Mouse (Mus musculus) heart, embryonic 10.5 days (tissue): ENCODE data around the gene Card19. TPM values are rescaled to one million over a fixed set of nuclear protein-coding genes. Genes with fewer than 3 reads are reported as not detected.
A peak's percentile ranks its signal among the peaks of the same experiment; 100 is the strongest.

Experiments
- DNase-seq: peaks from one replicate; pipeline ENCODE4 v3.0.0-alpha.2; 2017; ENCODE audit warnings: low spot score
- H3K27ac ChIP-seq: fragments of 300-500 bp; sonication (generic); 2 replicates; pipeline ENCODE4 v1.5.1; 2016; ENCODE audit warnings: mild to moderate bottlenecking
- H3K27me3 ChIP-seq: fragments of 300-500 bp; sonication (generic); 2 replicates; pipeline ENCODE4 v1.6.1; 2016; ENCODE audit warnings: mild to moderate bottlenecking; ENCODE audit not compliant: poor library complexity, insufficient read depth, severe bottlenecking
- H3K36me3 ChIP-seq: fragments of 300-500 bp; sonication (generic); 2 replicates; pipeline ENCODE4 v1.6.1; 2016; ENCODE audit warnings: mild to moderate bottlenecking, moderate library complexity
- H3K4me1 ChIP-seq: fragments of 300-500 bp; sonication (generic); 2 replicates; pipeline ENCODE4 v1.6.1; 2016; ENCODE audit warnings: mild to moderate bottlenecking
- H3K4me3 ChIP-seq: fragments of 300-500 bp; sonication (generic); 2 replicates; pipeline ENCODE4 v1.5.1; 2016; ENCODE audit warnings: mild to moderate bottlenecking, moderate library complexity
- H3K9me3 ChIP-seq: fragments of 300-500 bp; sonication (generic); 2 replicates; pipeline ENCODE4 v1.6.1; 2016; ENCODE audit warnings: mild to moderate bottlenecking, moderate library complexity
- WGBS: fragments of 180-500 bp; shearing (Covaris S2); methylation state at CpG from one replicate; pipeline ENCODE4 v1.1.7; 2016; 5-methylcytosine and 5-hydroxymethylcytosine counted together
- polyA plus RNA-seq: library from polyadenylated mRNA; unstranded; fragments of >200 nt; fragmentation: Nextera tagmentation; extraction: Ambion mirVana; gene quantifications from 2 replicates; pipeline ENCODE4 v1.2.1, GENCODE M21; 2016

Card19 gene
- polyA plus RNA-seq, 1 experiment from 2014 or later = 52.7 TPM

GRCm38 (mm10) chr13:49200688-49201087, 15.1 kb downstream of the Card19 start:
- DNase-seq = no peak
- H3K27me3 ChIP-seq = no peaks in the 10 kb centered on the region
- no peak overlapping the region for H3K27ac ChIP-seq
- no peaks in the 10 kb centered on the region for H3K9me3 ChIP-seq
- peaks cover 17% of the 10 kb centered on the region for H3K4me1 ChIP-seq
- 83% methylated on average over 13 of the region's 13 CpGs for WGBS
- peaks cover 32% of the 10 kb centered on the region for H3K36me3 ChIP-seq
- H3K4me3 ChIP-seq = no peak overlapping the region

GRCm38 (mm10) chr13:49199891-49200290, 15.9 kb downstream of the Card19 start:
- H3K4me3 ChIP-seq = no peak overlapping the region
- H3K9me3 ChIP-seq = no peaks in the 10 kb centered on the region
- H3K27ac ChIP-seq = no peak overlapping the region
- no peaks in the 10 kb centered on the region for H3K27me3 ChIP-seq
- DNase-seq = no peak
- WGBS = 87% methylated on average over 7 of the region's 7 CpGs
- peaks cover 40% of the 10 kb centered on the region for H3K36me3 ChIP-seq
- H3K4me1 ChIP-seq = peaks cover 13% of the 10 kb centered on the region; the same call in 1 of the 2 replicates

GRCm38 (mm10) chr13:49198734-49199133, 17.1 kb downstream of the Card19 start:
- DNase-seq = no peak
- WGBS = 90% methylated on average over 9 of the region's 9 CpGs
- Histone ChIP-seq H3K9me3 (no peaks in the 10 kb centered on the region), H3K4me1 (peaks cover 13% of the 10 kb centered on the region; the same call in 1 of the 2 replicates), H3K27ac (no peak overlapping the region), H3K4me3 (no peak overlapping the region), H3K36me3 (peaks cover 34% of the 10 kb centered on the region), H3K27me3 (no peaks in the 10 kb centered on the region)

- DNase-seq = no peak
- WGBS = 65% methylated on average over 6 of the region's 6 CpGs
- Histone ChIP-seq H3K27ac (no peak overlapping the region), H3K27me3 (no peaks in the 10 kb centered on the region), H3K9me3 (no peaks in the 10 kb centered on the region), H3K4me1 (peaks cover 23% of the 10 kb centered on the region), H3K4me3 (no peak overlapping the region), H3K36me3 (peaks cover 23% of the 10 kb centered on the region)
These were observed 19.1 kb downstream of the Card19 start for GRCm38 (mm10) chr13:49196766-49197165.

GRCm38 (mm10) chr13:49196211-49196610, 19.6 kb downstream of the Card19 start:
- Histone ChIP-seq H3K27me3 (no peaks in the 10 kb centered on the region), H3K27ac (no peak overlapping the region), H3K36me3 (peaks cover 23% of the 10 kb centered on the region), H3K4me1 (peaks cover 28% of the 10 kb centered on the region), H3K4me3 (no peak overlapping the region), H3K9me3 (no peaks in the 10 kb centered on the region)
- WGBS = 82% methylated on average over 5 of the region's 5 CpGs
- no peak for DNase-seq

- Histone ChIP-seq H3K4me1 (peaks cover 34% of the 10 kb centered on the region), H3K27me3 (no peaks in the 10 kb centered on the region), H3K36me3 (peaks cover 23% of the 10 kb centered on the region), H3K4me3 (no peak overlapping the region), H3K27ac (no peak overlapping the region), H3K9me3 (no peaks in the 10 kb centered on the region)
- DNase-seq = no peak
- WGBS = 88% methylated on average over 7 of the region's 7 CpGs
These were observed 20.2 kb downstream of the Card19 start for GRCm38 (mm10) chr13:49195651-49196050.

GRCm38 (mm10) chr13:49194811-49195210, 21.0 kb downstream of the Card19 start:
- Histone ChIP-seq H3K27ac (no peak overlapping the region), H3K4me3 (no peak overlapping the region), H3K27me3 (no peaks in the 10 kb centered on the region), H3K36me3 (peaks cover 23% of the 10 kb centered on the region), H3K9me3 (no peaks in the 10 kb centered on the region), H3K4me1 (peaks cover 42% of the 10 kb centered on the region)
- DNase-seq = no peak
- 92% methylated on average over 13 of the region's 13 CpGs for WGBS

- no peaks in the 10 kb centered on the region for H3K9me3 ChIP-seq
- peaks cover 54% of the 10 kb centered on the region for H3K4me1 ChIP-seq
- H3K36me3 ChIP-seq = peaks cover 23% of the 10 kb centered on the region
- H3K4me3 ChIP-seq = no peak overlapping the region
- H3K27ac ChIP-seq = no peak overlapping the region
- DNase-seq = no peak
- H3K27me3 ChIP-seq = no peaks in the 10 kb centered on the region
- WGBS = 92% methylated on average over 17 of the region's 17 CpGs
These were observed 22.2 kb downstream of the Card19 start for GRCm38 (mm10) chr13:49193650-49194049.

GRCm38 (mm10) chr13:49192156-49192855, 23.5 kb downstream of the Card19 start:
- Histone ChIP-seq H3K27me3 (no peaks in the 10 kb centered on the region), H3K36me3 (peaks cover 23% of the 10 kb centered on the region), H3K4me3 (no peak overlapping the region), H3K27ac (0 out of 2 replicates have a peak overlapping the region, but pooled peaks have one; percentile 25), H3K4me1 (peaks cover 64% of the 10 kb centered on the region), H3K9me3 (no peaks in the 10 kb centered on the region)
- WGBS = 79% methylated on average over 16 of the region's 16 CpGs
- no peak for DNase-seq

GRCm38 (mm10) chr13:49191673-49192035, 24.2 kb downstream of the Card19 start:
- H3K27ac ChIP-seq = peak overlapping the region; percentile 69
- peaks cover 67% of the 10 kb centered on the region for H3K4me1 ChIP-seq

GRCm38 (mm10) chr13:49190876-49191672, 24.8 kb downstream of the Card19 start:
- Histone ChIP-seq H3K27ac (peak overlapping the region; percentile 69), H3K9me3 (no peaks in the 10 kb centered on the region), H3K4me1 (peaks cover 64% of the 10 kb centered on the region), H3K27me3 (no peaks in the 10 kb centered on the region), H3K4me3 (no peak overlapping the region), H3K36me3 (peaks cover 14% of the 10 kb centered on the region)
- 78% methylated on average over 7 of the region's 7 CpGs for WGBS
- no peak for DNase-seq

More at GRCm38 (mm10) chr13:49191673-49192035, 24.2 kb downstream of the Card19 start:
- peaks cover 20% of the 10 kb centered on the region for H3K36me3 ChIP-seq
- WGBS = 63% methylated on average over 5 of the region's 5 CpGs
- no peak overlapping the region for H3K4me3 ChIP-seq
- H3K27me3 ChIP-seq = no peaks in the 10 kb centered on the region
- H3K9me3 ChIP-seq = no peaks in the 10 kb centered on the region
- no peak for DNase-seq

GRCm38 (mm10) chr13:49189970-49190870, 25.6 kb downstream of the Card19 start:
- Histone ChIP-seq H3K4me1 (peaks cover 58% of the 10 kb centered on the region), H3K9me3 (no peaks in the 10 kb centered on the region), H3K27ac (peak overlapping the region; percentile 69), H3K4me3 (no peak overlapping the region), H3K36me3 (peaks cover 5% of the 10 kb centered on the region; the same call in 1 of the 2 replicates), H3K27me3 (no peaks in the 10 kb centered on the region)
- WGBS = 48% methylated on average over 12 of the region's 12 CpGs
- no peak for DNase-seq
